Mouse (Mus musculus) lung, postnatal 36 days (tissue): ENCODE results near the gene Gm8764.
"Not testable (repeated sequence)": the region's sequence is repeated elsewhere in the genome, so short reads cannot be mapped to it uniquely, and the experiment has no call there.

Experiments used
- DNase-seq: peaks from one replicate; pipeline ENCODE4 v3.0.0; 2022; ENCODE audit warnings: mixed read lengths

Gm8764 gene

GRCm38 (mm10) chr10:104159706-104160105 lies at the start of gene Gm8764:
TSS of gene Gm8764 (plus strand) at chr10:104160006.
- not testable (repeated sequence) for DNase-seq

GRCm38 (mm10) chr10:104110044-104110443 lies 49.8 kb upstream of the Gm8764 start:
- DNase-seq: no peak

- no peak for DNase-seq
Measured at GRCm38 (mm10) chr10:104118312-104118711, 41.5 kb upstream of the Gm8764 start.

GRCm38 (mm10) chr10:104142687-104143086 lies 17.1 kb upstream of the Gm8764 start, which contains the start of gene Gm21293:
TSS of gene Gm21293 (plus strand) at chr10:104142987.
- DNase-seq: not testable (repeated sequence)

- not testable (repeated sequence) for DNase-seq
Measured at GRCm38 (mm10) chr10:104151197-104151596, 8.6 kb upstream of the Gm8764 start, which contains the start of gene Gm6763. TSS of gene Gm6763 (plus strand) at chr10:104151497.

GRCm38 (mm10) chr10:104168215-104168614 lies 8.4 kb downstream of the Gm8764 start, which contains the start of gene Gm21304:
TSS of gene Gm21304 (plus strand) at chr10:104168515.
- not testable (repeated sequence) for DNase-seq

GRCm38 (mm10) chr10:104176724-104177123 lies 16.9 kb downstream of the Gm8764 start, which contains the start of gene Gm21312:
TSS of gene Gm21312 (plus strand) at chr10:104177024.
- DNase-seq: not testable (repeated sequence)

GRCm38 (mm10) chr10:104185233-104185632 lies 25.4 kb downstream of the Gm8764 start, which contains the start of gene Gm20765:
TSS of gene Gm20765 (plus strand) at chr10:104185533.
- DNase-seq: not testable (repeated sequence)

GRCm38 (mm10) chr10:104193742-104194141 lies 33.9 kb downstream of the Gm8764 start, which contains the start of gene Gm4340:
TSS of gene Gm4340 (plus strand) at chr10:104194042.
- not testable (repeated sequence) for DNase-seq

- no peak for DNase-seq
Measured at GRCm38 (mm10) chr10:104209655-104210054, 49.8 kb downstream of the Gm8764 start.

- DNase-seq: no peak
Measured at GRCm38 (mm10) chr10:104210268-104210990, 50.6 kb downstream of the Gm8764 start.
